Mouse (Mus musculus) urinary bladder, postnatal 10 days (tissue): ENCODE results near the gene Tnrc6c.

ENCODE experiments used
- DNase-seq: peaks from one replicate; pipeline ENCODE4 v3.0.0; 2022; ENCODE audit warnings: low spot score

The Tnrc6c gene

GRCm38 (mm10) chr11:117729798-117730489 lies 75.9 kb downstream of the Tnrc6c start:
- no peak for DNase-seq

GRCm38 (mm10) chr11:117730490-117730838 lies 76.4 kb downstream of the Tnrc6c start:
- DNase-seq: no peak

- DNase-seq: no peak
Observed at GRCm38 (mm10) chr11:117731470-117731869, 77.4 kb downstream of the Tnrc6c start.

GRCm38 (mm10) chr11:117736037-117736689 lies 82.1 kb downstream of the Tnrc6c start:
- DNase-seq: no peak

- DNase-seq: no peak
Observed at GRCm38 (mm10) chr11:117738123-117738522, 84.0 kb downstream of the Tnrc6c start.

- no peak for DNase-seq
Observed at GRCm38 (mm10) chr11:117741128-117741527, 87.0 kb downstream of the Tnrc6c start.

- DNase-seq: no peak
Observed at GRCm38 (mm10) chr11:117742243-117742642, 88.2 kb downstream of the Tnrc6c start.

GRCm38 (mm10) chr11:117742715-117743114 lies 88.6 kb downstream of the Tnrc6c start:
- DNase-seq: no peak

GRCm38 (mm10) chr11:117743454-117744030 lies 89.5 kb downstream of the Tnrc6c start:
- DNase-seq: no peak

GRCm38 (mm10) chr11:117748628-117749027 lies 94.5 kb downstream of the Tnrc6c start:
- DNase-seq: no peak

GRCm38 (mm10) chr11:117749414-117749813 lies 95.3 kb downstream of the Tnrc6c start:
- DNase-seq: no peak

- no peak for DNase-seq
Observed at GRCm38 (mm10) chr11:117751544-117751943, 97.5 kb downstream of the Tnrc6c start.

- DNase-seq: no peak
Observed at GRCm38 (mm10) chr11:117755891-117756290, 101.8 kb downstream of the Tnrc6c start.

- no peak for DNase-seq
Observed at GRCm38 (mm10) chr11:117759267-117759666, 105.2 kb downstream of the Tnrc6c start.

- DNase-seq: no peak
Observed at GRCm38 (mm10) chr11:117760374-117761119, 106.5 kb downstream of the Tnrc6c start.

GRCm38 (mm10) chr11:117761801-117762200 lies 107.7 kb downstream of the Tnrc6c start:
- DNase-seq: no peak

GRCm38 (mm10) chr11:117762246-117762645 lies 108.2 kb downstream of the Tnrc6c start:
- DNase-seq: no peak

GRCm38 (mm10) chr11:117764319-117764718 lies 110.2 kb downstream of the Tnrc6c start:
- no peak for DNase-seq

GRCm38 (mm10) chr11:117765361-117765760 lies 111.3 kb downstream of the Tnrc6c start:
- no peak for DNase-seq

GRCm38 (mm10) chr11:117766275-117766674 lies 112.2 kb downstream of the Tnrc6c start:
- DNase-seq: no peak

GRCm38 (mm10) chr11:117768725-117769682 lies 114.9 kb downstream of the Tnrc6c start:
- DNase-seq: no peak

- no peak for DNase-seq
Observed at GRCm38 (mm10) chr11:117769683-117770047, 115.6 kb downstream of the Tnrc6c start.
